Mouse (Mus musculus) yolk sac, embryonic 10.5 days (tissue): ENCODE measurements at regions not wholly inside any gene's neighbourhood (a gene's known extent, or its start where the extent isn't known, plus 50 kb on each side); places are given as distances from the start of the nearest gene placed in this dataset.
"Not testable (repeated sequence)": the region's sequence is repeated elsewhere in the genome, so short reads cannot be mapped to it uniquely, and the experiment has no call there.

Source experiments
- DNase-seq: peaks from one replicate; pipeline ENCODE4 v3.0.0-alpha.2; 2017; ENCODE audit warnings: low spot score

- no peak for DNase-seq
These were observed 493.3 kb upstream of the Id2 start for GRCm38 (mm10) chr12:25590262-25590661.

DNA sequence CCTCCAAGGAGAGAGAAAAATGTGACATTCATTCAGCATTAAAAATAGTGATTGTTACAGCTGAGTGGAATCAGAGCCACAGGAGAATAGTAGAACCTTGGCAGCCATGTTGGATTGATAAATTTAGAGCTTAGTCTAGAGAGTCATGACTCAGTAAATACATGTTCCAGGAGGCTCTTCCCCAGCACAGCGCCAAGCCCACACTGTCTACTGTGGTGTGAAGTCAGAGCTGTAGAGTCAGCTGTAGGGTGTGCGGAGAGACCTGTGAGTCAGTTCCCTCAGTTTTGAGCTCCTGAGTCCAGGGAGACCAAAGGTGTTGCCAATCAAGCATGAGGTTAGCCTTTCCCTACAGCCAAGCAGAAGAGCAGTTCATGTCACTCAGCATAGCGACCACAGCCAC, 488.8 kb upstream of the Id2 start:
- DNase-seq, result no peak

GRCm38 (mm10) chr12:25579407-25579806, 482.5 kb upstream of the Id2 start:
- no peak for DNase-seq

- no peak for DNase-seq
These were observed 468.2 kb upstream of the Id2 start for GRCm38 (mm10) chr12:25565131-25565530.

DNA sequence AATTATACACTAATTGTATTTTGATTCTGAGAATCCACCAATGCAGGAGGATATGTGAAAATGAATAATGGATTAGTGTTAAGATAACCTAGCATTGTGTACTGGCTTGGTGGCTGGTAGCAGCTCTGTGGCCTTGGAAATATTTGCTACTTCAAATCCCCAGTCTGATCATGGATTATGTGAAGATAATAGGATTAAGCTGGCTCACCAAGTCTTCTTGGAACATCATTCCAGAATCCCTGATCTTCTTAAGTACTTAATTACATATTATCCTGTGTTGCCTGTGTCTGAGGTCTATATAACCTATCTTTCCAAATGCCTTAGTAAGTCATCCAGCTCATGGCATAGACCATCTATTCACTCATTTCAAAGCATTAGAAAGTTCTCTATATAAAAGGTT, 462.7 kb upstream of the Id2 start:
- no peak for DNase-seq

GRCm38 (mm10) chr12:25553656-25554055, 456.7 kb upstream of the Id2 start:
- DNase-seq, result no peak

GRCm38 (mm10) chr12:25549735-25550134, 452.8 kb upstream of the Id2 start:
- no peak for DNase-seq

- no peak for DNase-seq
These were observed 447.3 kb upstream of the Id2 start for GRCm38 (mm10) chr12:25544253-25544652.

GRCm38 (mm10) chr12:25534620-25534950, 437.6 kb upstream of the Id2 start:
- no peak for DNase-seq

DNA sequence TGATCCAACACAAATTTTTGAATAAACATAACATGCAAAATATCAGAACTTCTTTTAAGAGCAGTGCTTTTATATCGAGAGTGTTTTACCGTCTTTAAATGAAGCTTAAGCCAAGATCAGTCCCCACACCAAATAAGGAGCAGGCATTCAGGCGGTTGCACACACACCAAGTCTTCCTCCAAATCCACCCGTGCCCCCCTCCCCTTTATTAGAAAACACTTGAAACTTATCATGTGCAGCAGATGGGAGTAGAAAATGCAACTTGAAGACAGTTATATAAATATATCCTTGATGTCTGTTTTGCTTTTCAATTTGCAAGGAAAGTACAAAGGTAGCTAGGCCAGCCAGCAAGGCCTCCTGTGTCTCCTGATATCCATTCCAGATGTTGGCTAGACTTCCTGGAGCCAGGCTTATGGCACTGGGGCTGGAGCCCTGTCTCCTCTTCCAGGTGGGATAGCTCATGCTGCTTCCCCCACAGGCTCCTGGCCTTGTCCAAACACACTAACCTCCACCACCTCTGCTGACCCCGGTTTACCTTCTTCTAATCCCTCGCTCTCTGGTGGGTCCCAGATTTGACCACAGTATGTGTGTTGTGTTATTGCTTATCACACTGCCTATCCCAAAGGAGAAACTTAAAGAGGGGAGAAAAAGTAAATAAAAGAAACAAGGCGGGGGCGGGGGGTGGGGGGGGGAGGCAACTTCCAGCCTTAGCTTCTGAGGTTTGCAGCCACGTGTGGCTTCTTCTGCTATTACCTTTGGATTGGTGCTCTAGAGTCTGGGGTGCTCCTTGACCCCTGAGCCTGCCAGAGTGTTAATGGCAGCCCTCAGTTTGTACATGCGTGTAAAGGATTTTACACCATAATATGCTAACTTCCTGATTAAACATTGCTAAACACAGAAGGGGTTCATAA, 437.0 kb upstream of the Id2 start:
- DNase-seq, result peak; percentile 59

DNA sequence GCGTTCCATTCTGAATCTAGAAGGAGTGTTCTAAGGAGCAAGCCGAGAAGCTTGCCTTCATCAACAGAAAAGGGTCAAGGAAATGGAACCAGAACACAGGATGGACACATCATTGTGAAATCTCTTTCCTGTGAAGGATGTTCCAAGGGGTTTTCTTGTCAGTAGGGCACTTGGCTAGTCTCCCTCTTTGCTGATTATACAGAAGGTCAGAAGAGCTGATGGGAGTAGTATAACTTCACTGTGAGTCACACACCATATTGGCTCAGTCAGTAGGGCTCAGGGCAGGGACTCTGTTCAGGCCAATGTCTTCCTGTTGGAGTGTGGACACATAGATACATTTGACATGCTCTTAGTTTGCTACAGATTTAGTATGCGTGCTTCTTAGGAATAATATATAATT, 433.5 kb upstream of the Id2 start:
- no peak for DNase-seq

- no peak for DNase-seq
These were observed 432.6 kb upstream of the Id2 start for GRCm38 (mm10) chr12:25529537-25529936.

GRCm38 (mm10) chr12:25526639-25527038, 429.7 kb upstream of the Id2 start:
- no peak for DNase-seq

GRCm38 (mm10) chr12:25516738-25517137, 419.8 kb upstream of the Id2 start:
- DNase-seq, result no peak

DNA sequence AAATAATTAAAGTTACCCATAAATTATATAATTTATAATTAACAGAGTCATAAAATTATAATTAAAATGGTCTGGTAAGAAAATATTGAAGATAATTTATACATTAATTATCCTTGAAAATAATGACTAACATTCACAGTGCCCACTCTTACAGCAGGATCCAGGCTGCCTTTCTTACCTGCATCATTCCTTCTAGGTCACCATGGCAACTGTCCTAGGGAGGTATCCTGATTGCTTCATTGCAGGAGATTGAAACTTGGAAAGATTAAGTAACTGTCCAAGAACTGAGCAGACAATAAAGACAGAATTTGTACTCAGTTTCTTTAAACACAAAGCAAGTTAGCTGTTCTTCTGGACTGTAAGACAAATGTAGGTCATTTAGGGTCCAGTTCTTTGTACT, 416.7 kb upstream of the Id2 start:
- DNase-seq, result no peak

GRCm38 (mm10) chr12:25509666-25510065, 412.7 kb upstream of the Id2 start:
- DNase-seq, result no peak

- DNase-seq, result no peak
These were observed 396.3 kb upstream of the Id2 start for GRCm38 (mm10) chr12:25493233-25493632.

- no peak for DNase-seq
These were observed 395.7 kb upstream of the Id2 start for GRCm38 (mm10) chr12:25492483-25493190.

DNA sequence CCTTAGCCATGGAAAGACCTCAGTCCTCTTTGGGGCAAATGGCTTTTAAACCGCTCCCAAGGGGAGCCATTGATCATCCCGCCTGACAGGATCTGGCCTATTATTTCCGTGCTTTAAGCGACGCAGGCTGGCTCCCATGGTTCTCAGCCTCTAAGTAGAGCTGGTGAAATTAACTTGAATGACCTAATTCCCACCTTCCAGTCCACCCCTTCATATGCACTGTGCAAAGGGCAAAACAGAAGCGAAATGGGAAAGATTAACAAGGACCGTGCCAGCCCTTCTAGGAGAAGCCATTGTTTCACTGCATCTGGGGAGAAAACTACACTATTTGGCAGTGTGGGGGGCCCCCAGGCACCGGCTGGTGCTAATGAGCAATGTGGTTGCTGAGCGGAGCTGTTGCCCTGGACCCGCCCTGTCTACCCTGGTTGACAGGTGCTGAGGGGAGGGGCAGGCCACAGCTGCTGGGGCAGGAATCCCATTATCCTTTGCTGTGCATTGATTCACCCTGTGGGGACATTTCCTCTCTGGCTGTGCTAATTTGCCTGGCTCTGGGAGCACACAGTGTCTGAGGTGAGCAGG, 378.3 kb upstream of the Id2 start:
- DNase-seq, result peak; percentile 17

DNA sequence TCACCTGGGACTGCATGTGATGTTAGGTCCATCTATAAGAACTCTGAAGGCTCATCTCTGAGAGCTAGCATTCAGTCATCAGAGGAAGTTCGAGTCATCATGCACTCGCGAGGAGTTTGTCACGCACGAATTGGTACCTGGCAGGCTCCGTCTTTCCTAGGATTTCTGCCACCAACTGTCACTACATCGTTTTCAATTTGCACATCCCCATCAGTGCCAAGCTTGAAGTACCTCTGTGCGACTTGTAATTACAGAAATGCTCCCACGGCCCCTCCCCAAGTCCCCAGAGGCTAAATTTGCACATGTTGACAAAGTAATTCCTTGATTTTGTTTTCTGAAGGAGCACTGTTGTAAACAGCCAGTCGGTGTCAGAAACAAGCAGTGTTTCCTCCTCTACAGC, 372.2 kb upstream of the Id2 start:
- DNase-seq, result no peak

- no peak for DNase-seq
These were observed 370.8 kb upstream of the Id2 start for GRCm38 (mm10) chr12:25467789-25468188.

GRCm38 (mm10) chr12:25462690-25463089, 365.8 kb upstream of the Id2 start:
- DNase-seq, result not testable (repeated sequence)
